ENCODE assay signal across 15 mouse cellular contexts in genomic region chr6:86547228-86547755, GRCm38 (mm10). TPM values are rescaled to one million over a fixed set of nuclear protein-coding genes. Genes with fewer than 3 reads are reported as not detected.
DNase-seq lines count a peak whose midpoint lies in the region; ATAC-seq and TF ChIP-seq lines count a peak whose summit lies in the region.
"Had no signal": no experiment of that assay in that cellular context is flagged by ENCODE, and none has a peak within 500 bp of the region (broad histone marks: within the 10 kb centered on the region; RNA-seq: fewer than 3 reads in every experiment).

No protein-coding gene starts in this region.

- DNase-seq in heart, postnatal 36 days: no peak
- DNase-seq in lung, postnatal 0 days (ENCODE audit: low spot score): peak; percentile 19
- DNase-seq in lung, adult 2 months: no peak
- DNase-seq in neural tube, embryonic 10.5 days (ENCODE audit: extremely low spot score, low spot score): no peak
- no peak for DNase-seq in forebrain, embryonic 14.5 days (ENCODE audit: low spot score)
- DNase-seq: B cell, adult 2 months; cerebellum, adult 9-11 months; thymus, adult 18-20 months had no signal

- no peaks in the 10 kb centered on the region for H3K9me3 ChIP-seq in heart, embryonic 13.5 days
- no peaks in the 10 kb centered on the region for H3K9me3 ChIP-seq in lung, postnatal 0 days (ENCODE audit: low read length)
- H3K9me3 ChIP-seq in intestine, embryonic 16.5 days (ENCODE audit: control insufficient read depth, low read length): no peaks in the 10 kb centered on the region
- H3K9me3 ChIP-seq in stomach, embryonic 15.5 days: no peaks in the 10 kb centered on the region
- no peaks in the 10 kb centered on the region for H3K9me3 ChIP-seq in forebrain, embryonic 14.5 days (replicated peaks; ENCODE audit: control insufficient read depth, low read length)
- H3K9me3 ChIP-seq: forebrain, embryonic 15.5 days; hindbrain, embryonic 15.5 days; limb, embryonic 12.5 days; midbrain, embryonic 13.5 days had no signal

- peak overlapping the region; percentile 48 for H3K27ac ChIP-seq in heart, embryonic 13.5 days (replicated peaks)
- H3K27ac ChIP-seq in lung, postnatal 0 days (ENCODE audit: low read length): peak overlapping the region; percentile 72
- peak overlapping the region; percentile 75 for H3K27ac ChIP-seq in intestine, embryonic 16.5 days (ENCODE audit: low read length)
- peak overlapping the region; percentile 64; the same call in 1 of the 2 replicates for H3K27ac ChIP-seq in stomach, embryonic 15.5 days
- H3K27ac ChIP-seq in forebrain, embryonic 14.5 days (ENCODE audit: low read depth, low read length): no peak overlapping the region
- H3K27ac ChIP-seq: forebrain, embryonic 15.5 days; hindbrain, embryonic 15.5 days; limb, embryonic 12.5 days; midbrain, embryonic 13.5 days had no signal

- peak overlapping the region; percentile 39; the same call in 1 of the 2 replicates for H3K4me2 ChIP-seq in heart, embryonic 13.5 days
- H3K4me2 ChIP-seq in lung, postnatal 0 days (replicated peaks; ENCODE audit: low read depth, low read length): peak overlapping the region; percentile 20
- peak overlapping the region; percentile 35; the same call in 1 of the 2 replicates for H3K4me2 ChIP-seq in intestine, embryonic 16.5 days (ENCODE audit: low read depth, low read length)
- H3K4me2 ChIP-seq in stomach, embryonic 15.5 days: no peak overlapping the region
- no peak overlapping the region for H3K4me2 ChIP-seq in forebrain, embryonic 14.5 days (ENCODE audit: low read length)
- H3K4me2 ChIP-seq: forebrain, embryonic 15.5 days; hindbrain, embryonic 15.5 days; limb, embryonic 12.5 days; midbrain, embryonic 13.5 days had no signal

- no peak overlapping the region; the same call in 1 of the 2 replicates for H3K9ac ChIP-seq in heart, embryonic 13.5 days
- H3K9ac ChIP-seq in lung, postnatal 0 days (replicated peaks; ENCODE audit: low read depth): no peak overlapping the region
- 0 out of 2 replicates have a peak overlapping the region, but pooled peaks have one; percentile 10 for H3K9ac ChIP-seq in intestine, embryonic 16.5 days (ENCODE audit: low read depth, low read length)
- H3K9ac ChIP-seq in stomach, embryonic 15.5 days: no peak overlapping the region
- H3K9ac ChIP-seq in forebrain, embryonic 14.5 days (ENCODE audit: low read length): no peak overlapping the region
- H3K9ac ChIP-seq: forebrain, embryonic 15.5 days; hindbrain, embryonic 15.5 days; limb, embryonic 12.5 days; midbrain, embryonic 13.5 days had no signal

- intact Hi-C loops in heart, postnatal 36 days (cut with DNase I): loop anchor here (5.0 kb wide), 1 partner anchor 40 kb away; no protein-coding TSS in a partner anchor

- no peaks in the 10 kb centered on the region for H3K27me3 ChIP-seq in heart, embryonic 13.5 days (replicated peaks)
- H3K27me3 ChIP-seq in lung, postnatal 0 days (replicated peaks; ENCODE audit: insufficient read depth, low read length): no peaks in the 10 kb centered on the region
- H3K27me3 ChIP-seq in intestine, embryonic 16.5 days (replicated peaks; ENCODE audit: control insufficient read depth, insufficient read depth, low read length): no peaks in the 10 kb centered on the region
- H3K27me3 ChIP-seq in stomach, embryonic 15.5 days (replicated peaks): no peaks in the 10 kb centered on the region
- H3K27me3 ChIP-seq in forebrain, embryonic 14.5 days (replicated peaks; ENCODE audit: control insufficient read depth, insufficient read depth, low read length): no peaks in the 10 kb centered on the region
- H3K27me3 ChIP-seq: forebrain, embryonic 15.5 days; hindbrain, embryonic 15.5 days; limb, embryonic 12.5 days; midbrain, embryonic 13.5 days had no signal

- no peak for ATAC-seq in heart, embryonic 13.5 days (ENCODE audit: extremely low read depth, insufficient number of reproducible peaks, low FRiP score, low TSS enrichment)
- no peak for ATAC-seq in lung, postnatal 0 days
- no peak for ATAC-seq in intestine, embryonic 16.5 days
- ATAC-seq in stomach, embryonic 15.5 days (ENCODE audit: insufficient read depth, low FRiP score, low read depth): no peak
- ATAC-seq in forebrain, embryonic 14.5 days: no peak
- ATAC-seq: forebrain, embryonic 15.5 days; midbrain, embryonic 13.5 days had no signal

- 88% methylated on average over 1 of the region's 1 CpGs for WGBS in heart, embryonic 13.5 days
- WGBS in lung, postnatal 0 days: 85% methylated on average over 1 of the region's 1 CpGs
- WGBS in lung, adult 2 months: 65% methylated on average over 1 of the region's 1 CpGs
- 88% methylated on average over 1 of the region's 1 CpGs for WGBS in intestine, embryonic 16.5 days
- 77% methylated on average over 1 of the region's 1 CpGs for WGBS in stomach, embryonic 15.5 days
- WGBS in forebrain, embryonic 14.5 days: 97% methylated on average over 1 of the region's 1 CpGs

- TF ChIP-seq EP300 in lung, postnatal 0 days (IDR thresholded peaks at IDR 0.05): no peak

- peaks cover 73% of the 10 kb centered on the region for H3K36me3 ChIP-seq in heart, embryonic 13.5 days
- peaks cover 14% of the 10 kb centered on the region; the same call in 1 of the 2 replicates for H3K36me3 ChIP-seq in lung, postnatal 0 days (ENCODE audit: insufficient read depth, low read length)
- peaks cover 3% of the 10 kb centered on the region; the same call in 1 of the 2 replicates for H3K36me3 ChIP-seq in intestine, embryonic 16.5 days (ENCODE audit: control insufficient read depth, insufficient read depth, low read length)
- H3K36me3 ChIP-seq in stomach, embryonic 15.5 days: peaks cover 29% of the 10 kb centered on the region
- peaks cover 73% of the 10 kb centered on the region for H3K36me3 ChIP-seq in forebrain, embryonic 14.5 days (ENCODE audit: control insufficient read depth, insufficient read depth, low read length)

- TF ChIP-seq POLR2A in lung, adult 2 months (IDR thresholded peaks at IDR 0.05; ENCODE audit: borderline replicate concordance, extremely low read depth, low read depth, low read length): no peak

- 0 out of 2 replicates have a peak overlapping the region, but pooled peaks have one; percentile 2 for H3K4me3 ChIP-seq in heart, embryonic 13.5 days
- H3K4me3 ChIP-seq in lung, postnatal 0 days (ENCODE audit: low read depth, low read length): 0 out of 2 replicates have a peak overlapping the region, but pooled peaks have one; percentile 6
- H3K4me3 ChIP-seq in lung, adult 2 months (replicated peaks; ENCODE audit: extremely low read depth, low read depth, low read length): no peak overlapping the region
- H3K4me3 ChIP-seq in intestine, embryonic 16.5 days (ENCODE audit: low read length): no peak overlapping the region
- no peak overlapping the region for H3K4me3 ChIP-seq in stomach, embryonic 15.5 days (replicated peaks)
- no peak overlapping the region for H3K4me3 ChIP-seq in forebrain, embryonic 14.5 days (ENCODE audit: low read depth, low read length)
- H3K4me3 ChIP-seq: forebrain, embryonic 15.5 days; hindbrain, embryonic 15.5 days; limb, embryonic 12.5 days; midbrain, embryonic 13.5 days had no signal

- TF ChIP-seq CTCF in lung, postnatal 0 days (IDR thresholded peaks at IDR 0.05): 0 out of 2 replicates have a peak, but pooled peaks have one; percentile 2
- no peak for TF ChIP-seq CTCF in lung, adult 2 months (IDR thresholded peaks at IDR 0.05; ENCODE audit: insufficient read depth, low read length)

- H3K4me1 ChIP-seq in heart, embryonic 13.5 days: peaks cover 9% of the 10 kb centered on the region
- no peaks in the 10 kb centered on the region for H3K4me1 ChIP-seq in lung, postnatal 0 days (ENCODE audit: insufficient read depth, low read depth, low read length)
- peaks cover 3% of the 10 kb centered on the region; the same call in 1 of the 2 replicates for H3K4me1 ChIP-seq in lung, adult 2 months (ENCODE audit: control insufficient read depth, insufficient read depth, low read length)
- 0 out of 2 replicates have a peak, but pooled peaks cover 7% of the 10 kb centered on the region for H3K4me1 ChIP-seq in intestine, embryonic 16.5 days (ENCODE audit: control insufficient read depth, insufficient read depth, low read length)
- H3K4me1 ChIP-seq in stomach, embryonic 15.5 days: 0 out of 2 replicates have a peak, but pooled peaks cover 4% of the 10 kb centered on the region
- no peaks in the 10 kb centered on the region for H3K4me1 ChIP-seq in forebrain, embryonic 14.5 days (ENCODE audit: control insufficient read depth, insufficient read depth, low read length)
- H3K4me1 ChIP-seq: forebrain, embryonic 15.5 days; hindbrain, embryonic 15.5 days; limb, embryonic 12.5 days; midbrain, embryonic 13.5 days had no signal

RNA-seq across cellular contexts. Expression of gene Pcbp1, which starts 21.2 kb away (rescaled TPM):
- 218 and 286 TPM in 2 replicates for polyA plus RNA-seq in heart, embryonic 13.5 days (2015; fragmentation: Nextera tagmentation; extraction: Ambion mirVana)
- 100 to 1,000 TPM; 147 to 159 TPM for total RNA-seq in heart, postnatal 36 days (2021)
- polyA plus RNA-seq in lung, postnatal 0 days (2015; fragmentation: Nextera tagmentation; extraction: Ambion mirVana): 317 and 353 TPM in 2 replicates
- 161 TPM in 2 replicates for polyA plus RNA-seq in lung, adult 2 months (2012; rRNA removed)
- 173 and 183 TPM in 2 replicates for polyA plus RNA-seq in intestine, embryonic 16.5 days (2015; fragmentation: Nextera tagmentation; extraction: Ambion mirVana)
- 518 and 529 TPM in 2 replicates for polyA plus RNA-seq in stomach, embryonic 15.5 days (2015; fragmentation: Nextera tagmentation; extraction: Ambion mirVana)
- 176 and 206 TPM in 2 replicates for polyA plus RNA-seq in forebrain, embryonic 14.5 days (2014; fragmentation: Nextera tagmentation; extraction: Ambion mirVana)

Comparison
In these comparisons a context has a peak if more than half of its experiments do, and no peak if none do; other contexts are left out.
1. H3K4me3 ChIP-seq: peak in heart, embryonic 13.5 days (single experiment) and lung, postnatal 0 days (single experiment); none in lung, adult 2 months (single experiment), intestine, embryonic 16.5 days (single experiment), stomach, embryonic 15.5 days (single experiment) and forebrain, embryonic 14.5 days (single experiment).
2. H3K4me2 ChIP-seq: peak in heart, embryonic 13.5 days (single experiment), lung, postnatal 0 days (single experiment) and intestine, embryonic 16.5 days (single experiment); none in stomach, embryonic 15.5 days (single experiment) and forebrain, embryonic 14.5 days (single experiment).